36 mouse cellular contexts compared by ENCODE assay signal in the genomic region with DNA sequence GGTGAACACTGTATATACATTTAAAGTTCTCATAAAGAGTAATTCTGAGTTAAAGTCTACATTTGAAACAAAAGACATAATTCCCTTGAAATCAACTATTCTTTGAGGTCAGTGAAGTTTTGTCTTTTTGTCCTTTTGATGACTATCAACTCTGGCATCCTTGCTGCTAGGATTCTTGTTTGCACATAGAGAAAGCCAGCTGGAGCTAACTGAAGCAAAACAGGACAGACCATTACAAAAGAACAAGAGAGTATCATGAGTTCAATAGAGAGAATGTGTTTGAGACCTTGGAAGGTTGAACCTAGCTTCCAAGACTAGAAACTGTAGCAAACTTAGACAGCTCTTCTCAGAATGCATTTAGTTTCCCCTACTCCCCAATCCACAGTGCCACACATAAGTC. TPM values are rescaled to one million over a fixed set of nuclear protein-coding genes. Genes with fewer than 3 reads are reported as not detected.
"Had no signal": no experiment of that assay in that cellular context is flagged by ENCODE, and none has a peak within 500 bp of the region (broad histone marks: within the 10 kb centered on the region; RNA-seq: fewer than 3 reads in every experiment).

No protein-coding gene starts in this region.

- ATAC-seq: hindbrain, embryonic 16.5 days; hindbrain, postnatal 0 days; inflammation-experienced regulatory T-cells, adult 6 months; intestine, embryonic 15.5 days; intestine, embryonic 16.5 days; intestine, postnatal 0 days had no signal

- H3K4me2 ChIP-seq: heart, embryonic 11.5 days; heart, embryonic 12.5 days; heart, embryonic 13.5 days; heart, embryonic 15.5 days; hindbrain, embryonic 12.5 days; hindbrain, embryonic 13.5 days; hindbrain, embryonic 14.5 days; hindbrain, embryonic 15.5 days; intestine, embryonic 15.5 days; kidney, embryonic 15.5 days had no signal

- DNase-seq: heart, postnatal 10 days; heart, postnatal 14 days; heart, postnatal 36 days; heart, postnatal 4 days; kidney, adult 11 months; kidney, adult 18-20 months; kidney, adult 2 months; kidney, adult 8-10 months; kidney, adult 9 months; kidney, postnatal 10 days; kidney, postnatal 14 days; kidney, postnatal 25 days; kidney, postnatal 36 days; kidney, postnatal 4 days; layer of hippocampus, adult 9-11 months; layer of hippocampus, postnatal 36 days had no signal

- H3K4me3 ChIP-seq: heart, embryonic 10.5 days; heart, embryonic 12.5 days; heart, embryonic 13.5 days; heart, embryonic 15.5 days; hindbrain, embryonic 10.5 days; hindbrain, embryonic 12.5 days; hindbrain, embryonic 13.5 days; hindbrain, embryonic 15.5 days; intestine, embryonic 15.5 days; kidney, embryonic 15.5 days; layer of hippocampus, adult 2 months had no signal

- H3K9ac ChIP-seq: heart, embryonic 12.5 days; heart, embryonic 13.5 days; heart, embryonic 15.5 days; hindbrain, embryonic 12.5 days; hindbrain, embryonic 13.5 days; hindbrain, embryonic 14.5 days; hindbrain, embryonic 15.5 days; intestine, embryonic 15.5 days; kidney, embryonic 15.5 days had no signal

- H3K36me3 ChIP-seq: heart, embryonic 10.5 days; heart, embryonic 12.5 days; heart, embryonic 13.5 days; heart, embryonic 15.5 days; hindbrain, embryonic 10.5 days; hindbrain, embryonic 12.5 days; hindbrain, embryonic 13.5 days; hindbrain, embryonic 15.5 days; intestine, embryonic 15.5 days; kidney, embryonic 15.5 days had no signal

- H3K4me1 ChIP-seq: heart, embryonic 10.5 days; heart, embryonic 12.5 days; heart, embryonic 13.5 days; heart, embryonic 15.5 days; hindbrain, embryonic 10.5 days; hindbrain, embryonic 12.5 days; hindbrain, embryonic 13.5 days; hindbrain, embryonic 15.5 days; intestine, embryonic 15.5 days; kidney, embryonic 15.5 days had no signal

- H3K27me3 ChIP-seq: heart, embryonic 12.5 days; heart, embryonic 13.5 days; heart, embryonic 15.5 days; hindbrain, embryonic 12.5 days; hindbrain, embryonic 13.5 days; hindbrain, embryonic 15.5 days; intestine, embryonic 15.5 days; kidney, embryonic 15.5 days had no signal

- H3K9me3 ChIP-seq: heart, embryonic 10.5 days; heart, embryonic 12.5 days; heart, embryonic 13.5 days; heart, embryonic 15.5 days; hindbrain, embryonic 10.5 days; hindbrain, embryonic 12.5 days; hindbrain, embryonic 13.5 days; hindbrain, embryonic 15.5 days; intestine, embryonic 15.5 days; kidney, embryonic 15.5 days had no signal

- H3K27ac ChIP-seq: heart, embryonic 10.5 days; heart, embryonic 13.5 days; heart, embryonic 15.5 days; hindbrain, embryonic 10.5 days; hindbrain, embryonic 12.5 days; hindbrain, embryonic 13.5 days; hindbrain, embryonic 14.5 days; hindbrain, embryonic 15.5 days; hindbrain, postnatal 0 days; intestine, embryonic 15.5 days; kidney, embryonic 15.5 days; kidney, postnatal 0 days; layer of hippocampus, adult 2 months had no signal

RNA-seq across cellular contexts. Expression of a gene that starts 24.2 kb away (rescaled TPM):
- total RNA-seq: hematopoietic stem cell, adult 5-6 weeks had no signal
- polyA plus RNA-seq: inflammation-experienced regulatory T-cells, adult 6 months had no signal
